Mouse (Mus musculus): ENCODE data around the gene Stmn1.

DNA sequence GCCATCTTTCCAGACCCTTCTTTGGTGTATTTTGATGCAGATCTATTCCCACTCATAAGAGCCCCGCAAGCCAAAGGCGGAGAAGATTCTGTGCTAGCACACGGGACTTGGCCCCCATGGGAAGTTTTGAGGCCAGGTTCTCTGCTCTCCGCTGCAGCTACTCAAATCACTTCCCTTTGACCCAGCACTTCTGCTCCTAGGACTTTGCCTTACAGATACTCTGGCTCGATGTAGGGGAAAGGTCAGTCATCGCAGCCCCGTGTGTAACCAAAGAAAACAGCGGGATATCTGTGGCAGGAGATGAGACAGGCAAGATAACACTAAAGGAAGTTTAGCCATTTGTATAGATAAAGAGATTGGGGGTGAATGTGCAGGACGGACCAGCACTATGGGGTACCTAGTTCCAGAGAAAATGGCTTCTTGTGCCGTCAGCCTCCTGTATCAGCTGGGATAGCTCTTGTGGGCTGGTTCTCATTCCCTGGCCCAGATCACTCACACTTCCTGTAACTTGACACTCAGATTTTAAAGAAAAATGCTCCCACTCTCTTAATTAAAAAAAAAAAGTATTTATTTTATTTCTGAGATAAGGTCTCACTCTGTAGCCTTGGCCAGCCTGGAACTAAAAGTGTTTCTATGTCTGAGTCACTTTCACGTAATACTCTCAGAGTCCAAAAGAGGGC is 22.0 kb downstream of the Stmn1 start:
- TF ChIP-seq CTCF (IDR thresholded peaks at IDR 0.05; ENCODE audit: low read depth, low read length) = no peak
- TF ChIP-seq POLR2A (IDR thresholded peaks at IDR 0.05; ENCODE audit: borderline replicate concordance, low read depth, low read length) = no peak

Data from bone marrow macrophage, adult 2 months (primary cell).